Mouse (Mus musculus): Measurements from ENCODE around the gene Ddc. TPM values are rescaled to one million over a fixed set of nuclear protein-coding genes. Genes with fewer than 3 reads are reported as not detected.

The Ddc gene
- polyA plus RNA-seq, 1 experiment from 2014 or later: 18.4 TPM

GRCm38 (mm10) chr11:11765414-11765813, 132.5 kb downstream of the Ddc start:
- H3K9ac ChIP-seq: no peak overlapping the region
- no peak overlapping the region for H3K4me2 ChIP-seq (replicated peaks)
- no peak for ATAC-seq (ENCODE audit: low FRiP score, low read depth)
- WGBS: 66% methylated on average over 1 of the region's 1 CpGs
- no peaks in the 10 kb centered on the region for H3K27me3 ChIP-seq
- no peaks in the 10 kb centered on the region for H3K9me3 ChIP-seq
- H3K27ac ChIP-seq: no peak overlapping the region
- H3K4me3 ChIP-seq: no peak overlapping the region
- no peaks in the 10 kb centered on the region for H3K4me1 ChIP-seq
- no peaks in the 10 kb centered on the region for H3K36me3 ChIP-seq

Other genes with a start within 250 kb of the Ddc start
- 1.4 and 1.5 TPM in 2 replicates for gene Ikzf1, start 213.1 kb downstream of the Ddc start, polyA plus RNA-seq (2015; fragmentation: Nextera tagmentation; extraction: Ambion mirVana)
- 53.9 and 57.4 TPM in 2 replicates for gene Fignl1, start 89.2 kb downstream of the Ddc start, polyA plus RNA-seq (2015; fragmentation: Nextera tagmentation; extraction: Ambion mirVana)
- gene Grb10, start 140.5 kb upstream of the Ddc start, polyA plus RNA-seq (2015; fragmentation: Nextera tagmentation; extraction: Ambion mirVana): 539 and 614 TPM in 2 replicates